Mouse (Mus musculus) cortical plate, adult 2 months (tissue): ENCODE results near the gene Serpina3m. TPM values are rescaled to one million over a fixed set of nuclear protein-coding genes. Genes with fewer than 3 reads are reported as not detected.
"Not testable (repeated sequence)": the region's sequence is repeated elsewhere in the genome, so short reads cannot be mapped to it uniquely, and the experiment has no call there.

ENCODE experiments used
- H3K27ac ChIP-seq: fragments of 200-500 bp; 2 replicates; pipeline ENCODE4 v1.5.1; 2012; ENCODE audit warnings: low read length, control low read depth, inconsistent platforms; ENCODE audit not compliant: insufficient read depth
- H3K4me1 ChIP-seq: fragments of 200-500 bp; 2 replicates; pipeline ENCODE4 v1.6.1; 2011; ENCODE audit warnings: low read length; ENCODE audit not compliant: control insufficient read depth, insufficient read depth
- H3K4me3 ChIP-seq: fragments of 200-500 bp; 2 replicates; pipeline ENCODE4 v1.5.1; 2011; ENCODE audit warnings: mild to moderate bottlenecking, low read length, control low read depth; ENCODE audit not compliant: insufficient read depth
- CTCF ChIP-seq: fragments of 200-500 bp; IDR thresholded peaks from 2 replicates; pipeline ENCODE4 v1.5.1; 2011; ENCODE audit warnings: mild to moderate bottlenecking, control low read depth, low read length; ENCODE audit not compliant: insufficient read depth; ENCODE audit errors: extremely low read depth
- POLR2A ChIP-seq: fragments of 200-500 bp; IDR thresholded peaks from 2 replicates; pipeline ENCODE4 v1.6.1; 2011; ENCODE audit warnings: mild to moderate bottlenecking, low read length, control low read depth; ENCODE audit not compliant: insufficient read depth; ENCODE audit errors: extremely low read depth
- polyA plus RNA-seq: library from polyadenylated mRNA; depleted of rRNA; stranded (reverse); fragments of >200 nt; gene quantifications from 2 replicates; pipeline ENCODE4 v1.2.3, GENCODE M21; 2012

Serpina3m gene
- polyA plus RNA-seq, 1 experiment, result not detected

GRCm38 (mm10) chr12:104345181-104345580 is 6.9 kb downstream of the Serpina3m start:
- H3K27ac ChIP-seq, result no peak overlapping the region
- TF ChIP-seq CTCF, result no peak
- no peak for TF ChIP-seq POLR2A

GRCm38 (mm10) chr12:104345707-104346106 is 7.4 kb downstream of the Serpina3m start:
- Histone ChIP-seq H3K4me3 (no peak overlapping the region), H3K4me1 (no peaks in the 10 kb centered on the region), H3K27ac (no peak overlapping the region)
- TF ChIP-seq POLR2A, result no peak
- no peak for TF ChIP-seq CTCF

More at GRCm38 (mm10) chr12:104345181-104345580, 6.9 kb downstream of the Serpina3m start:
- Histone ChIP-seq H3K4me3 (no peak overlapping the region), H3K4me1 (no peaks in the 10 kb centered on the region)

DNA sequence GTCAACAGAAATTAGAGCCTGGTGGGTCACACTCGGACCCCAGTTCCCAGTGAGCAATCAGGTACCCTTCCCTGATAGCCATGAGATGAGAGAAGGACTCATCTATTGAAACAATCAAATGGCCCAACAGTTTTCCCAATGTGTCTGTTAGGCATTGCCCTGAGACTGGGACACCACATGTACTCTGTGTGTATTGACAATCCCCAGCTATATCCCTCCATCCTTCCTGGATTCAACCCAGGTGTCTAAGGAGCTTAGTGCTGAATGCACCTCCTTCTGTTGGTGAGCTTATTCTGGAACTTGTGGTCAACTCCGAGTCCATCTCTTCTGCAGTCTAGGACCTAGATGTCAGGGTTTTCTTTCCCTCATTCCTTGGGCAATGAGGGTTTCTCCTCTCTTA is 8.8 kb downstream of the Serpina3m start:
- no peak for TF ChIP-seq POLR2A
- Histone ChIP-seq H3K4me3 (no peak overlapping the region), H3K27ac (no peak overlapping the region), H3K4me1 (no peaks in the 10 kb centered on the region)

GRCm38 (mm10) chr12:104351812-104352211 is 13.5 kb downstream of the Serpina3m start:
- H3K4me1 ChIP-seq, H3K4me3 ChIP-seq, H3K27ac ChIP-seq: not testable (repeated sequence)
- peak; percentile 47 for TF ChIP-seq CTCF

GRCm38 (mm10) chr12:104356006-104356405 is 17.7 kb downstream of the Serpina3m start:
- TF ChIP-seq POLR2A (no peak), CTCF (no peak)
- H3K4me1 ChIP-seq, result no peaks in the 10 kb centered on the region
- no peak overlapping the region for H3K27ac ChIP-seq
- no peak overlapping the region for H3K4me3 ChIP-seq

DNA sequence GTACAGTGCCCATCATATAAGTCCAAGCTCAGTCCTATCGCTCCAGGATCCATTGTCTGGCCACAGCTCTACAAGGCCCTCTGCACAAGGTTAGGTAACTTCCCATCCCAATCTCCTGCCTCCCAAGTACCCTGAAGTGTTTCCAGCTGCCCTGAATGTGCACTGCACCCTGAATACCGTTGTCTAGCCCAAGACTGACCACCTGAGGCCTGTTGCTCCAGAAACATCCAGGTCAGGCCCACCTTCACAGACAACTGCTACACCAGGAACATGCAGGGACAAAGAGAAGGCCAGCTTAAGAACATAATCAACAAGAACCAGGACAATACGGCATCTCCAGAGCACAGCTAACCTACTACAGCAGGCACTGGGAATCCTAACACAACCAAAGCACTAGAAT is 31.7 kb downstream of the Serpina3m start:
- no peak overlapping the region for H3K4me3 ChIP-seq
- H3K4me1 ChIP-seq, result no peaks in the 10 kb centered on the region
- TF ChIP-seq POLR2A (no peak), CTCF (no peak)
- no peak overlapping the region for H3K27ac ChIP-seq

DNA sequence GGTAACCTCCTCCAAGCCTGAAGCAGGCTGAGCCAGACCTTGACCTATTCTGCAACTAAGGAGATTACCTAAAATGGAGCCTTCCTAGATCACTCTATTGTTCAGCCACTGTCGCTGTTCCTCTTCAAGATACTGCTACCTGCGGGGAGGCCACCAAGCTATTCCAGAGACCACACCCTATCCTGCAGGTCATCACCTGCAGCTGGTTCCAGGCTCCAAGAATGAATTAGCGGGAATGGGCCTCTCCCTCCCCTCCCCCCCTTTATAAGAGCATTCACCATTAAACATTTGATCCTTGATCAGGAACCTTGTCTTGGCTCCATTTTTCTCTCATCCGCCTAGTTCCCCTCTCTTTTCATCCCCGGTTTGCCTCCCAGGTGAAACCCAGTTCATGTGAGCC is 38.9 kb downstream of the Serpina3m start:
- not testable (repeated sequence) for H3K27ac ChIP-seq, H3K4me3 ChIP-seq, H3K4me1 ChIP-seq

- H3K4me3 ChIP-seq, H3K27ac ChIP-seq: not testable (repeated sequence)
Observed at GRCm38 (mm10) chr12:104378351-104378750, 40.1 kb downstream of the Serpina3m start.

GRCm38 (mm10) chr12:104378815-104379214 is 40.5 kb downstream of the Serpina3m start:
- not testable (repeated sequence) for H3K4me1 ChIP-seq, H3K27ac ChIP-seq, H3K4me3 ChIP-seq

More at GRCm38 (mm10) chr12:104378351-104378750, 40.1 kb downstream of the Serpina3m start:
- not testable (repeated sequence) for H3K4me1 ChIP-seq

DNA sequence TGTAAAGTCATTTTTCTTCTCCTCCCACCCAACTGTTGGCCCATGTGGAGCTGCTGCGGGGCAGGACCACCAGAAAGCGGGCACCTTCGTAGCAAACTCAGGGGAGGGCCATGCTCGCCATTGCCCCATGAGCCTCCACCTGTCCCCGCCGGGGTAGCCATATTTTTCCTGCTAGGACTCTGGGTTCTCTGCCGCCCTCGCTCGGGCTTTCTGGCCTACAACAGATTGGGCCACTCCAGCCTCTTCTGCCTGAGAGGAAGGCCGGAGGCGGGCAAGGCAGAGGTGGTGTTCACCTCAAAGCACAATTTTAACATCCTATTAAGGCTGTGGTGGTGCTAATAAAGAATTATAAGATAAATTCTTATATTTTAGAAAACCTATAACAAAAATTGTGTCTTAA is 41.6 kb downstream of the Serpina3m start:
- Histone ChIP-seq H3K27ac (no peak overlapping the region), H3K4me3 (no peak overlapping the region), H3K4me1 (no peaks in the 10 kb centered on the region)
- TF ChIP-seq CTCF (no peak), POLR2A (no peak)

DNA sequence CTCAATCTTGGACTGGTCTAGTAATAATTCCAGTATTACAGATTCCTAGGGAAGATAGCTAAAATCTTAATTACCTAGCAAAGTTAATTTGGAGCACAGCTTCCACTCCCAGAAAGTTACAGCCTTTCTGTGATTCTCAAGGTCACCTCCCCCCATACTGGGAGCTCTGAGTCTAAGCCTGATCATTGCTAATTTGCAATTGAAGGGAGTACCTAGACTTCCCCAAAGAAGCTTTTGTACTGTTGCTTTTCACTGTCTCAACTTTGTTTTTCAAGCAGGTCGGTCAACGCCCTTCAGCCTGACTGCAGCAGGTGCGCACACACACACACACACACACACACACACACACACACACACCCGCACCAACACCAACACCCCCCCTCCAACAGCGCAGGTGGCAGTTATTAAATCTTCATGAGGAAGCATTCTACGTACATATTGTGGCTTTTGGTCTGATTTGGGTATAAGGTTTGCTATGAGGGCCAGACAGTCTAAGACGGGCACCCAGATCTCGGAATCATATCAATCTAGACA is 42.9 kb downstream of the Serpina3m start:
- not testable (repeated sequence) for H3K4me1 ChIP-seq, H3K27ac ChIP-seq, H3K4me3 ChIP-seq

DNA sequence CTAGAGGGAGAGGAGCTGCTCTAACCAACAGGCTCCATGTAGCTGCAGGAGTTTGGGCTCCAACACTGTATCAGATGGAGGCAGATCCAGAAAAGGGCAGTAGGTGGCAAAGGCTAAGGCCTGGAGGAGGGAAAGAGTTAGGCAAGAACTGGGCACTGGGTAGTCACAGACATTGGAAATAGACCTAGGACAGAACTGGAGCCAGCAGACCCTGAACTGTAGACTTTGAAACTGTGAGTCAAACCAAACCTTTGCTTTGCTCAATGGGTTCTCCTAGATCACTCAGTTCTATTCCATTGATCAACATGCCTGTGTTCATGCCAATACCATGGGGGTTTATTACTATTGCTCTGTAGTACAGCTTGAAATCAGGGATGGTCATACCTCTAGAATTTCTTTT is 47.7 kb downstream of the Serpina3m start:
- not testable (repeated sequence) for H3K4me3 ChIP-seq, H3K4me1 ChIP-seq, H3K27ac ChIP-seq

DNA sequence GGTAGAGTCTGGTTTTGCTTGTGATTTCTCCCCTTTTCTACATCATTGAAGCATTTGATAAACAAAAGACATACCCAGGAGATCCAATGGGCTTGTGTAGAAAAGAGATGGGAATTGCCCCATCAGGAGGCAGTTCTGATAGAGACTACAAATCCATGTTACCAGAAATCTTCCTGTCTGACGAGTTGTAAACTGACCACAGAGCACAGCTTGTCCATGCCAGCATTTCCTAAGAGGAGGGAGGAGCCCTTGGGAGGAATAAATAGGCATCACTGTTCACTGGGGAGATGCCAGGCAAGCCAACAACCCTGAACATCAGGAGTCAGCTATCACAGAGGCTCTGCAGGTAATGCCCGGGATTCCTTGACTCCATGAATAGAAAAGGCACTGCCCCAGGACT is 48.6 kb downstream of the Serpina3m start:
- not testable (repeated sequence) for H3K27ac ChIP-seq, H3K4me1 ChIP-seq, H3K4me3 ChIP-seq
